Mouse (Mus musculus) thymus, adult 2 months (tissue): Measurements from ENCODE around the gene Acer2. TPM values are rescaled to one million over a fixed set of nuclear protein-coding genes. Genes with fewer than 3 reads are reported as not detected.
"Not testable (repeated sequence)": the region's sequence is repeated elsewhere in the genome, so short reads cannot be mapped to it uniquely, and the experiment has no call there.

Source experiments
- DNase-seq: peaks from one replicate; pipeline ENCODE4 v3.0.0; 2021
- H3K27ac ChIP-seq: fragments of 200-500 bp; 2 replicates; pipeline ENCODE4 v1.5.1; 2012; ENCODE audit warnings: low read length, control low read depth; ENCODE audit not compliant: control insufficient read depth, insufficient read depth
- H3K27me3 ChIP-seq: fragments of 200-500 bp; 2 replicates; pipeline ENCODE4 v1.6.1; 2012; ENCODE audit warnings: mild to moderate bottlenecking, low read length, moderate library complexity, mixed read lengths; ENCODE audit not compliant: control insufficient read depth, insufficient read depth
- H3K36me3 ChIP-seq: fragments of 200-500 bp; 2 replicates; pipeline ENCODE4 v1.6.1; 2012; ENCODE audit warnings: mild to moderate bottlenecking, low read length, moderate library complexity; ENCODE audit not compliant: control insufficient read depth, insufficient read depth
- H3K4me1 ChIP-seq: fragments of 200-500 bp; replicated peaks from 2 replicates; pipeline ENCODE4 v1.6.1; 2012; ENCODE audit warnings: low read length; ENCODE audit not compliant: control insufficient read depth, insufficient read depth
- H3K4me3 ChIP-seq: fragments of 200-500 bp; 2 replicates; pipeline ENCODE4 v1.5.1; 2012; ENCODE audit warnings: mild to moderate bottlenecking, low read length, control low read depth, moderate library complexity; ENCODE audit not compliant: control insufficient read depth, insufficient read depth
- CTCF ChIP-seq: fragments of 200-500 bp; IDR thresholded peaks from 2 replicates; pipeline ENCODE4 v1.5.1; 2012; ENCODE audit warnings: mild to moderate bottlenecking, control low read depth, low read length, moderate library complexity, borderline replicate concordance; ENCODE audit not compliant: control insufficient read depth, poor library complexity, insufficient read depth; ENCODE audit errors: extremely low read depth
- POLR2A ChIP-seq: fragments of 200-500 bp; IDR thresholded peaks from 2 replicates; pipeline ENCODE4 v1.6.1; 2012; ENCODE audit warnings: mild to moderate bottlenecking, low read length, control low read depth, moderate library complexity; ENCODE audit not compliant: control insufficient read depth, poor library complexity, insufficient read depth; ENCODE audit errors: extremely low read depth
- WGBS: fragments of 180-500 bp; shearing (Covaris S2); methylation state at CpG from one replicate; pipeline ENCODE4 v1.1.7; 2018; 5-methylcytosine and 5-hydroxymethylcytosine counted together
- polyA plus RNA-seq: library from polyadenylated mRNA; depleted of rRNA; stranded (reverse); fragments of >200 nt; gene quantifications from 2 replicates; pipeline ENCODE4 v1.2.3, GENCODE M21; 2012; rRNA removed

Gene Acer2
- 4.5 and 6.2 TPM in 2 replicates for polyA plus RNA-seq

GRCm38 (mm10) chr4:86874146-86874847 lies at the start of gene Acer2:
Gene Acer2, plus strand, starts transcription at chr4:86874396.
- Histone ChIP-seq H3K36me3 (no peaks in the 10 kb centered on the region), H3K4me1 (peaks cover 4% of the 10 kb centered on the region; the same call in 1 of the 2 replicates), H3K27me3 (no peaks in the 10 kb centered on the region), H3K4me3 (peak within 1 kb of the TSS; percentile 49), H3K27ac (no peak within 1 kb of the TSS)
- TF ChIP-seq POLR2A = 0 out of 2 replicates have a peak, but pooled peaks have one; percentile 28
- TF ChIP-seq CTCF = peak; percentile 47; the same call in 1 of the 2 replicates
- WGBS = under 1% methylated on average over 60 of the region's 60 CpGs
- peak; percentile 94 for DNase-seq

GRCm38 (mm10) chr4:86825143-86825542 lies 49.1 kb upstream of the Acer2 start:
- WGBS = 97% methylated on average over 7 of the region's 7 CpGs
- Histone ChIP-seq H3K36me3 (peaks cover 67% of the 10 kb centered on the region), H3K4me1 (no peaks in the 10 kb centered on the region), H3K4me3 (no peak overlapping the region), H3K27me3 (no peaks in the 10 kb centered on the region), H3K27ac (no peak overlapping the region)
- TF ChIP-seq POLR2A (no peak), CTCF (no peak)
- no peak for DNase-seq

GRCm38 (mm10) chr4:86831896-86832295 lies 42.3 kb upstream of the Acer2 start:
- Histone ChIP-seq H3K36me3 (peaks cover 46% of the 10 kb centered on the region), H3K4me1 (no peaks in the 10 kb centered on the region), H3K4me3 (no peak overlapping the region), H3K27me3 (no peaks in the 10 kb centered on the region), H3K27ac (no peak overlapping the region)
- TF ChIP-seq POLR2A = no peak
- no peak for TF ChIP-seq CTCF
- WGBS = 94% methylated on average over 2 of the region's 2 CpGs
- DNase-seq = no peak

GRCm38 (mm10) chr4:86841141-86841540 lies 33.1 kb upstream of the Acer2 start:
- not testable (repeated sequence) for H3K27me3 ChIP-seq, H3K27ac ChIP-seq, H3K4me3 ChIP-seq, H3K4me1 ChIP-seq, DNase-seq
- 100% methylated on average over 2 of the region's 2 CpGs for WGBS
- H3K36me3 ChIP-seq = peaks cover 75% of the 10 kb centered on the region

- Histone ChIP-seq H3K27ac (no peak overlapping the region), H3K36me3 (peaks cover 59% of the 10 kb centered on the region), H3K4me3 (no peak overlapping the region), H3K4me1 (no peaks in the 10 kb centered on the region), H3K27me3 (no peaks in the 10 kb centered on the region)
- TF ChIP-seq CTCF (no peak), POLR2A (no peak)
- 98% methylated on average over 3 of the region's 3 CpGs for WGBS
- DNase-seq = no peak
Measured at GRCm38 (mm10) chr4:86845384-86845783, 28.8 kb upstream of the Acer2 start.

GRCm38 (mm10) chr4:86847246-86847645 lies 26.9 kb upstream of the Acer2 start:
- Histone ChIP-seq H3K4me3 (no peak overlapping the region), H3K27me3 (no peaks in the 10 kb centered on the region), H3K27ac (no peak overlapping the region), H3K36me3 (peaks cover 43% of the 10 kb centered on the region), H3K4me1 (no peaks in the 10 kb centered on the region)
- TF ChIP-seq POLR2A (no peak), CTCF (no peak)
- WGBS = 98% methylated on average over 2 of the region's 2 CpGs
- no peak for DNase-seq

GRCm38 (mm10) chr4:86851331-86851730 lies 22.9 kb upstream of the Acer2 start:
- 98% methylated on average over 2 of the region's 2 CpGs for WGBS
- DNase-seq = no peak
- no peak for TF ChIP-seq CTCF
- TF ChIP-seq POLR2A = no peak
- peaks cover 46% of the 10 kb centered on the region for H3K36me3 ChIP-seq
- no peaks in the 10 kb centered on the region for H3K27me3 ChIP-seq
- no peak overlapping the region for H3K4me3 ChIP-seq
- H3K27ac ChIP-seq = no peak overlapping the region
- H3K4me1 ChIP-seq = 0 out of 2 replicates have a peak, but pooled peaks cover 2% of the 10 kb centered on the region
